Mouse (Mus musculus) activated CD4-positive, CD25-positive, alpha-beta regulatory T cell, adult 4 months (primary cell): ENCODE measurements around the gene Rcl1. TPM values are rescaled to one million over a fixed set of nuclear protein-coding genes. Genes with fewer than 3 reads are reported as not detected.

ENCODE experiments used
- ATAC-seq: one replicate; pipeline ENCODE4 v1.8.0; 2017
- polyA plus RNA-seq, 2 experiments: library from polyadenylated mRNA; unstranded; fragments of 100-300 nt; shearing (Covaris generic); gene quantifications; one replicate each; pipeline ENCODE4 v1.2.1; 2017

Rcl1 gene
- polyA plus RNA-seq, 2 experiments from 2014 or later: 23.8 to 24.0 TPM

DNA sequence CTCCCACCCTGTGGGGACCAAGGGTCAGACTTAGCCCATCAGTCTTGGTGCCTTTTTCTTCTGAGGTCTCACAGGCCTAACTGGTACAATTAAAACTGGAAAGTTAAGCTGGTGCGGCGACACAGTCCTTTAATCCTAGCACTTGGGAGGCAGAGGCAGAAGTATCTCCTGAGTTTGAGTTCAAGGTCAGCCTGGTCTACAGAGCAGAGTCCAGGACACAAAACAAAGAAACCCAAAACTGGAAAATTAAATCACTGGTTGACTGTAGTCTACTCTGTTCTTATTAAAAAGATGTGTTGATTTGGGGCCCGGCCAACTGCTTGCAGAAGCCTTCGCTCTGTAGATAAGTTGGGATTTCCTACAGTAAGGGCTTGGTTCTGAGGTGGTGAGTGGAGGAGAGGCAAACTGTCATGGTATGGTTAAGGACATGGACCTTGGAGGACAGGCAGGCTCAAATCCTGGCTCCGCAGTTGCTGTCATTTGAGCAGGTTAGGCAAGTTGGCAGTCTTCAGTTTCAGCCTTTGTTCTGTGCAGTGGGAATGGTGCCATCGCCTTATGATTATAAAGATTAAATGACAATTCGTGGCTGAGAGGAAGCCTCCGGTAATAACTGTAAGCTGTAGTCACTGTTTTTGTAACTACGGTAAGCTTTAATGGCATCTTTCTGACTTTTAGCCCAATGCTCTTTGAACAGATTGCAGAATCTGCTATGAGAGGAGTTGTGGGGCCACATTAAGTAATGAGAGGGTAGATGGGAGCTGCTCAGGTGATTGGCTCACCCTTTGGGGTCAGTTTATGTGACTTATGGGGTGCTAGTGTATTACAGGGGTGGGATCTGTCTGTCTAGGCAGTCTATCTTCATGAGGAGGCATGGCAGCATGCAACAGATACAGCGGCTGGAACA lies 12.8 kb downstream of the Rcl1 start:
- ATAC-seq: no peak

DNA sequence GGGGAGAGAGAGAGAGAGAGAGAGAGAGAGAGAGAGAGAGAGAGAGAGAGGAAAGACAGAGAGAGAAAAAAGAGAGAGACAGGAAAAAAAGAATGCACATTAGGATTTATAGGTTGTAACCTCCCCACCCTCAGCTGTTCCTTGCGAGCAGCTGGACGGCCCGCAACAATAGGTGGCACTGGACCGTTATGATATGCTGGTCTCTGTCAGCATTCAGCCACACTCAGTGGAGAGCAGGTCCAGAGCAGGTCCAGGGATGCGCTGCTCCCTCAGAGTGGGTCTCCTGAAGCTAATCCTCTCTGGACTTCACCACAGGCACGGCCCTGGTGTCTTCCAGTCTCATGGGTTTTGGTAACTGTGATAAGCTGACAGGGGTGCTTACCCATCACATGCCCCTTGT lies 15.6 kb downstream of the Rcl1 start:
- no peak for ATAC-seq

GRCm38 (mm10) chr19:29118196-29118595 lies 17.0 kb downstream of the Rcl1 start:
- no peak for ATAC-seq

DNA sequence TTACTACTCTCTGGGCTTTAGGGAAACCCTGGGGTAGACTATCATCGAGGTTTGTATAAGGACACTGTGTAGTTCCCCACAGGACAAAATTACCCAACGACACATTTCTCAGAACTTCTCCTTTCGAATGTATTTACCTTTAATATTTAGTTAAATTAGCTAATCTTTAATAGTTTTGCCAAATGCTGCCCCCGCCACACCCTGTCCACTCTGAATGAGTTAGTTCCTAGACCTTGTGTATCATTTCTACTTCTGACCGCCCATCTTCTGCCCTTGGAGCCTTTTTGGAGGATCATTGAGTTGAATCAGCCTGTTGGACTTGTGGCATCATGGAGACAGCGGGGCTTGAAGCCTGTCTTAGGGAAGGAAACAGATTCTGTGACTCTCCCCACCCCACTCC lies 19.1 kb downstream of the Rcl1 start:
- no peak for ATAC-seq

DNA sequence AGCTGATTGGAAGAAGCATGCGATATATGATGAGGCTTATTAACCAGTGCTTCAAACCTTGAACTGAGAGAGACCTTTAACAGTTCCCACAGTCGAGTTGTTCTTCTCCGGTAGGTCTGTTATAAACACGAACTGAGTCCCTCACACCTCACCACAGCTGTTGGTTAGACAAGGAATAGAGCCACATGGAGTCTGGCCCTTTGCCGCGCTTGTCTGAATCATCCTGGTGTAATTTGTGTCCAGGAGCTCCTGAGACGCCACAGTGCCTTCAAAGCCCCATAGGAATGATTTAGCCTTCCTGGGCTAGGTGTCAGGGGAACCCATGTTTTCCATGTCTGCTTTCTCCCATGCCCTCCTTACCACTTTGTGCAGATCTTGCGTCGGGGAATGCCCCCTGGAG lies 20.2 kb downstream of the Rcl1 start:
- ATAC-seq: no peak

DNA sequence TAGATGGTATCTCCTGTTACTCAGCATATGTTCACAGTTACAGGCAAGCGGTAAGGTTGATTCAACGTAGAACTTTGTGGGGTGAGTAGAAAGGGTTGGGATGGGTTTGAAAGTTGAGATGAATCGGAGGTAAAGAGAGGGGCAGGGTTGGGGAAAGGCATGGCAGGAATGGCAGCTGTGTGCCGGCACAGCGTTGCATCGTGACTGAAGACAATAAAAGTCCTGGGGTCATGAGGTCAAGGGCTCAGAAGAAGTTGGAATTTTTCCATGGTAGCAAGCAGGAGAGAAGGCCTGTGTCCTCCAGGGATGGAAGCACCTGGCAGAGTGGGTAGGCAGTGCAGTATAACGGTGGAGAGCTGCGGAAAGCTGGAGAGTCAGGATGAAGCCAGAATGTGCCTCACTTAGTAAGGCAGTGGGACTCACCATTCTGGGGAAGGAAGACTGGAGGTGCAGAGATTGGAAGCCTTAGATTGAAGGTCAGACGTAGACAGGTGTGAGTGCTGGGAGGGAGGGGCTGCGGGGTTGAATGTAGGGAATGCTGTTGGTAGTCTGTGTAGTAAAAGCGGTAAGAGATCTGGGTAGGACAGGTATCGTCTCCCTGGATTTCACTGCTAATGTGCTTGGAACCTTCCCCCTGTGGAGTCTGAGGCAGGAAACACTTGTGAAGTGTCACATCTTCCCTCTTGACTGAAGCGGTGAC lies 23.9 kb downstream of the Rcl1 start:
- no peak for ATAC-seq

DNA sequence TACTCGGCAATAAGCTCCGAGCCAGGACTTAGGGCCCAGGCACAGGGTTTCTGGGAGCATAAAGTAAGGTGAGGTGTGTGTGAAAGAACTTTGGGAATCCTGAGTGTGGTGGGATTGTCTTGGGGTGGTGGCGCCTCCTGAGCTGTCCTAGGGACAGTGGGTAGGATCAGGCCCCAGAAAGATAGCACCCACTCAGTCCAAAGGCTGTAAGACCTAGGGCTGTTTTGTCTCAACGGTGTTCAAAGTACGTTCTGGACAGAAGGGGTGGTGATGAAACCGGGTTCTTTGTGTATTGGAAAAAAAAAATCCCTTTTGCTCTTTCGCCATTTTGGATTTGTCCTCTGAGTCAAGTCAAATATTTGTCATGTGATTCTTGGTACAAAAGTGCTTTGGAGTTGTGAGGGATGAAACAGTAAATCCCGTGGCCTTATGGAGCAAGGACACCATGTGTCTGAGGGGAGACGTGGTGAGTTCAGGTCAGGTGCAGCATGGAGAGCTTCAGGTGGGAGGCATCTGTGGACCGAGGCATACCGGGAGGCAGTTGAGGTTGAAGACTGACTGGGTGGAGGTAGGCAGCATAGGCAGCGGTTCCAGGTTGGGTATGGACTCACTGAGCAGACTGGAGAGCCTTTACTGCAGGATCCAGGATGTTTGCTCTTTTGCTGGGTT lies 25.3 kb downstream of the Rcl1 start:
- no peak for ATAC-seq

DNA sequence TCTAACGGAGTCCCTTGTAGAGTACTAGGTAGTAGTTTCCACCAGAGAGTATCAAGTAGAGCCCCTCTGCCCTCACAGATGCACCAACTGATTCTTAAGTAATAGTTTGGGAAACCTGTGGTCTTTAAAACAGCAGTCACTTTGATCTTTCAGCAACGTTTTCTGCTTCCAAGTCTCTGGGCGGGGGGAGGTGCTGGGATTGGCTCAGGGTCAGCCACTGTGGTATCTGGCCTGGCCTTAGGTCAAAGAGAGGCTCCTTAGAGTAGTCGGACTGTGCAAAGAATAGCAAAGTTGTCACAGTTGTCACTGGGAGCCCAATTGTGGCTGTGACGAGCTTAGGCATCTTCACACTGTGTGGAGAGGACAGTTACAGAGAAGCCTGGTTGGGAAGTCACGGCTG lies 26.2 kb downstream of the Rcl1 start:
- no peak for ATAC-seq

GRCm38 (mm10) chr19:29128217-29128616 lies 27.0 kb downstream of the Rcl1 start:
- ATAC-seq: no peak

- no peak for ATAC-seq
These were observed 28.4 kb downstream of the Rcl1 start for GRCm38 (mm10) chr19:29129551-29129950.

DNA sequence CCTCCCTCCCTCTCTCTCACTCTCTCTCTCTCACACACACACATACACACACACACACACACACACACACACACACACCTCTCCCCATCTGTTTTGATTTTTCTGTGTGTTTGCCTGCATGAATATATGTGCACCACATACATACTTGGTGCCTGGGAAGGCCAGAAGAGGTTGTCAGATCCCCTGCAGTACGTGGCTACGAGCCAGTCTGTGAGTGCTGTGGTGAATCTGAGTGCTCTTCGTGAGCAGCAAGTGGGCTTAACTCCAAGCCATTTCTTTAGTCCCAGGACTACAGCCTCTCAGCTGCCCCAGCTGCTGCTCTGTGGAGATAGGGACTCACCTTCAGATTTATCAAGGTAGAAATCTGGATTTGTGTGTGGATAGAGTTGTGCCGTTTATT lies 30.0 kb downstream of the Rcl1 start:
- no peak for ATAC-seq

DNA sequence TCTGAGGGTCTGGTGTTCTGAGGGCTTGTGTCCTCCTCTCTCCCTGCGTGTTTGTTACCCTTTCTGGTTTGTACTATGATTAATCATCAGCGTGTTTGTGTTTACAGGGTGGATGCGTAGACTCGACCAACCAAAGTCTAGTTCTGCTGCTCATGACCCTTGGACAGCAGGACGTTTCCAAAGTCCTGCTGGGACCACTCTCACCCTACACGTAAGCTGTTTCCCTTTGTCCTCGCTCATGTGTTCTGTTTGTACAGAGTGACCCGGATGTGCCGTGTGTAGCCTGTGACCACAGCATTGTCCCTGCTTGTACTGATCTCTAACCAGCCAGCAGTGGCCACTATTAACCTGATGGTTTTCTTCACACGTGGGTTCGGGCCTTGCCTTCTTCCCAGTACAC lies 33.1 kb downstream of the Rcl1 start:
- ATAC-seq: no peak

DNA sequence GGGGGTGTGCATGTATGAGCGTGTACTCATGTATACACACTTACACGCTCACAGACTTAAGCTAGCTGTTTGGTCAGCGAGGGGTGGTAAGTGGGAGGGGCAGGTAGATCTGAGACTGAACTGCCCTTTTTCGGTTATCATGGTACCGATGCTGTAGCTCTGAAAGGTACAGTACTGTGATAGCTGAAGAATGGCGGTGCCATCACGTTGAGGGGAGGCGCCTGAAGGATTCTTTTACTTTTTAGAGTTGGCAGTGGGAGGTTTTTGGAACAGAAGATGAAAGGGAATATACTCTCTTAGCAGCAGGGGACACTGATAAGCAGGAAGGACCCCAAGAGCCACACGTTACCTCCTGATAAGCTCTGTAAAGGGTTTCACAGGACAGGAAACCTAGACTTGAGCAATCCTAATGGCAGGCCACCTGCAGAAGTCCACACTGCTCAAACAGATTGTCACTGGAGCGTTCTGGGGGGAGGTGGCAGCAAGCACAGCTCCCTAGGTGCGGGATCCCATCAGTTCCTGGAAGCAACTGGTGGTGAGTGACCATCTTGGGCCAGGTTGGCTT lies 34.1 kb downstream of the Rcl1 start:
- no peak for ATAC-seq

- no peak for ATAC-seq
These were observed 37.5 kb downstream of the Rcl1 start for GRCm38 (mm10) chr19:29138546-29139270.

DNA sequence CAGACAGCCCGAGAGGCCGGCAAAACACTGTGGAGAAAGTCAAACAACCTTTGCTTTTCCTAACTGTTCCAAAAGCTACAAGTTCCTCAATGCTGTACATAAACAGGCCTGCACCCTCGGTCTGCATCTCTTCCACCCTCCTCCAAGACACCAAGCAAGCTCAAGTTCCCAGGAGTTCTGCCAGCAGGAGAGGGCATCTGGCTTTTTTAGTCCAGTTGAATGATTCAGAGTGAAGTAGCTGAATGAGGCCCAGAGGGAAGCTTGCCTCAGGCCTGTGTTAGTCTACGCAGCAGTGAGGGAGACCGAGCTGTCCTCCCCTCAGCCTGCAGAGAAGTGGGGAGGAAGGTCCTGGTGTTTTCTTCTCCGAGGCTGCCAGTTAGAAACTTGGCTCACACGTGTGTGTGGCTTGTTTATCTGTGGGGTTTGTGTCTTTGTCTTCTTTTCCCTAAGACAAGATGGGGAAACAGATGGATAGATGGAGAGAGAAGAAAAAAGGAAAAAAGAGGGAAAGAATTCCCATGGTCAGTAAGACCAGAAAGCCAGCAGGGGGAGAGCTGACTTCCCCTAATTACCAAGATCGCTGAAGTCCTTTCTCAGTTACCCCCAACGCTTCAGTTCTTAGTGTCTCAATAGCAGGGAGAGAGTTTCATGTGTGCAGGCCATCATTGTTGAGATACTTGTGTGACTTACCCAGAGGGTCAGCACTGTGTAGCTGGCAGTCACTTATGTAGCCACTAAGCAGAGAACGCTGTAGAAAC lies 38.7 kb downstream of the Rcl1 start:
- ATAC-seq: no peak

- no peak for ATAC-seq
These were observed 39.8 kb downstream of the Rcl1 start for GRCm38 (mm10) chr19:29140933-29141332.

GRCm38 (mm10) chr19:29142307-29142706 lies 41.1 kb downstream of the Rcl1 start:
- no peak for ATAC-seq

GRCm38 (mm10) chr19:29145421-29145820 lies 44.2 kb downstream of the Rcl1 start:
- no peak for ATAC-seq

DNA sequence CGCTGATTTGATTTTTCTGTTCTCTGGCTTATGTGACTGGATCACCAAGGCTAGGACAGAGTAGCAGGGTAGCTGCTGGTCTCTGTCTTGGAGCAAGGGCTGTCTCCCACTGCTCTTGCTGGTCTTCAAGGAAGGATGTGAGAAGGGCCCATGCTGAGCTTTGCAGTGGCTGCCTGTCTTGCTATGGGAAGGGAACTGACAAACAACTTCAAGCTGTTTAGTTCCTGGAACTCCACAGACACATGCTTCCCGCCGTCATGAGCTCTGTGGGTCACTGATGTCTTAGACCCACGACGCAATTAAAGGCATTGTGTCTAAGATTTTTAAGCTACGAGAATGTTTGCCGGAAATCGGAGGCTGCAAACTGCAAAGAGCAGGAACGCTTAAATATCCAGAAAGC lies 45.6 kb downstream of the Rcl1 start:
- ATAC-seq: no peak

DNA sequence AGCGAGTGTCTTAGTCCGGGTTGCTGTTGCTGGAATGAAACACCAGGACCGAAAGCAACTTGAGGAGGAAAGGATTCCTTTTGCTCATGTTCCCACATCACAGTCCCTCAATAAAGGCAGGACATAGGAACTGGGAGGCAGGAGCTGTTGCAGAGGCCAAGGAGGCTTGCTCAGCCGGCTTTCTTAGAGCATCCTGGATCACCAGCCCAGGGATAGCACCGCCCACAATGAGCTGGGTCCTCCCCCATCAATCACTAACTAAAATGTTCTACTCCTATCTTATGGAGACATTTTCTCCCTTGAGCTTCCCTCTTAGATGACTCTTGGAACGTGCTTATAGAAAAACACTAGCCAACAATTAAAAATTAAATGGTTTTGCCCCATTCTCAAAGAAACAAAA lies 48.4 kb downstream of the Rcl1 start:
- ATAC-seq: no peak

GRCm38 (mm10) chr19:29150038-29150437 lies 48.9 kb downstream of the Rcl1 start:
- ATAC-seq: no peak

DNA sequence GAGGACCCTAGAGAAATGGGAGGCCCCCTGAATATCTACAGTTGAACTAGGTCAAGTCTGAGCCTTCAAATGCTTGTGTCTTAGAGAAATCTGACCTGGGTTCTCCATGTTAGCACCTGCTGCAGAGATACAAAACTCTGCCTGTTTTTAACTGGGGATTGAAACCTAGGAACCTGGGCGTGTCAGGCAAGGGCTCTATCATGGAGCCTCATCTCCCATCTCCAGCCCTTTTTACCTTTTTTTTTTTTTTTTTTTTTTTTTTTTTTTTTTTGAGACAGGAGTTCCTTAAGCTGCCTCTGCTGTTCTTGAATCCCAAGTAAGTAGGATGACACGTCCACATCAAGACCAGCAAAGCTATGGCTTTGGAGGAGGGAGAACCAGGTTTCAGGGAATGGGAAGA lies 50.3 kb downstream of the Rcl1 start:
- no peak for ATAC-seq
